Mouse (Mus musculus): ENCODE data around the gene Mogs. TPM values are rescaled to one million over a fixed set of nuclear protein-coding genes. Genes with fewer than 3 reads are reported as not detected.
A peak's percentile ranks its signal among the peaks of the same experiment; 100 is the strongest.

Mogs gene
- total and polyA plus RNA-seq, 3 experiments, result 150 to 209 TPM; not detected in 1

DNA sequence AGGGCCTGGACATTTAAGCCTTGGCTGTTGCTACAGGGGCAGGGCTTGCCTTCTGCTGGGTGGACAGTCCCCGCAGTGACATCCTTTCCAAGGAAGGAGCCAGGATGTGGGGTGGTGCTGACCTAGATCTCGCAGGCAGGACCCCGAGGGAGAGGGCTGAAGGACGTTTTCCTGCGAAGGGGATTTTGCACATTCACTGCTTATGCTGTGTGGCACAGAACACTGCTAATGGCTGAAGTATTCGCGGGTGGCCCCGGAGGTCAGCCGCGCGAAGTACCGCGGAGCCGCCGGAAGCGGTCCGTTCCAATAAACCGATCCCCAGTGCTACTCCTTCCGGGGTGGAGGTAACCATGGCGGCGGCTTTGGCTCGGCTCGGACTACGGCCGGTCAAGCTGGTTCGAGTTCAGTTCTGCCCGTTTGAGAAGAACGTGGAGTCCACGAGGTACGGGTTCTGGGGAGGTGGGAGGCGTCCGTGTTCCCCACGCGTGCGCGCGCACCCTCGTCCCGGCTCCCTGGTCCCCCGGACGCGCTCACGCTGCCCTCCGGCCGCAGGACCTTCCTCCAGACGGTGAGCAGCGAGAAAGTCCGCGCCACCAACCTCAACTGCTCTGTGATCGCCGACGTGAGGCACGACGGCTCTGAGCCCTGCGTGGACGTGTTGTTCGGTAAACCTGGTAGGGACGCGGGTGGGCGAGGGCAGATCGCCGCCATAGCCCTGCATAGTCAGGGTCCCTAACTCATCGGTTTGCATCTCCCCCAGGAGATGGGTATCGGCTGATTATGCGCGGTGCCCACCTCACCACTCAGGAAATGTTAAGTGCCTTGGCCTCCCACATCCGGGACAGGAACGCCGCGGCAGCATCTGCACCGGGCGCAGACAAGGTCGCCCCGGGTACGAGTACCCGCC lies 6.3 kb upstream of the Mogs start, which contains the start of gene Mrpl53:
Gene Mrpl53 (plus strand): TSS at position 279 of the 907 bp plus-strand sequence.
- Histone ChIP-seq H3K4me1 (ENCODE audit: control insufficient read depth in 1 of 2, insufficient read depth in 2 of 2, low read length in 2 of 2) (no peaks in the 10 kb centered on the region; a peak in 1 of 4 replicates), H3K36me3 (ENCODE audit: control insufficient read depth in 1 of 2, insufficient read depth in 2 of 2, low read length in 2 of 2) (peaks cover 0 to 9% of the 10 kb centered on the region in 2 experiments; a peak in 3 of 4 replicates), H3K27ac (ENCODE audit: control insufficient read depth, low read depth, low read length) (peak within 1 kb of the TSS; percentile 75)
- TF ChIP-seq HCFC1 (IDR thresholded peaks at IDR 0.05; ENCODE audit: low read depth, low read length) (peak; percentile 95), TBP (IDR thresholded peaks at IDR 0.05; ENCODE audit: low read depth, low read length) (peak; percentile 67), CHD2 (IDR thresholded peaks at IDR 0.05; ENCODE audit: low read length) (no peak; the same call in none of the 2 replicates), NRF1 (IDR thresholded peaks at IDR 0.05; ENCODE audit: insufficient read depth, low read depth, low read length, poor library complexity, severe bottlenecking) (no peak), BHLHE40 (IDR thresholded peaks at IDR 0.05; ENCODE audit: borderline replicate concordance, low read depth, low read length) (no peak), JUND (IDR thresholded peaks at IDR 0.05; ENCODE audit: low read depth, low read length) (no peak), MEF2A (IDR thresholded peaks at IDR 0.05; ENCODE audit: extremely low read depth, insufficient replicate concordance, low read depth, low read length, poor library complexity, severe bottlenecking) (no peak), CHD1 (IDR thresholded peaks at IDR 0.05; ENCODE audit: low read depth, low read length) (no peak), MYB (IDR thresholded peaks at IDR 0.05; ENCODE audit: low read depth, low read length) (no peak), POLR2AphosphoS2 (IDR thresholded peaks at IDR 0.05; ENCODE audit: low read length) (peak; percentile 90), POLR2AphosphoS5 (IDR thresholded peaks at IDR 0.05; ENCODE audit: borderline replicate concordance, low read depth, low read length) (peak; percentile 84; the same call in 1 of the 2 replicates), ELF1 (IDR thresholded peaks at IDR 0.05; ENCODE audit: low read depth, low read length) (peak; percentile 55; the same call in 1 of the 2 replicates), TCF12 (IDR thresholded peaks at IDR 0.05; ENCODE audit: low read depth, low read length) (peak; percentile 53), MAFK (IDR thresholded peaks at IDR 0.05; ENCODE audit: borderline replicate concordance, low read depth, low read length) (no peak), GABPA (IDR thresholded peaks at IDR 0.05; ENCODE audit: low read depth, low read length) (no peak), MYC (IDR thresholded peaks at IDR 0.05; ENCODE audit: low read depth, low read length) (0 out of 2 replicates have a peak, but pooled peaks have one; percentile 41), EP300 (IDR thresholded peaks at IDR 0.05; ENCODE audit: low read depth in 1 of 2, low read length in 2 of 2) (no peak), MAX (IDR thresholded peaks at IDR 0.05; ENCODE audit: low read length) (0 out of 2 replicates have a peak, but pooled peaks have one; percentile 39), ZC3H11A (IDR thresholded peaks at IDR 0.05; ENCODE audit: low read depth, low read length) (no peak), USF2 (IDR thresholded peaks at IDR 0.05; ENCODE audit: borderline replicate concordance in 1 of 2, insufficient read depth in 1 of 2, low read depth in 1 of 2, low read length in 2 of 2) (no peak), CTCF (IDR thresholded peaks at IDR 0.05 in 2 of 3, conservative IDR thresholded peaks at IDR 0.05 in 1 of 3; ENCODE audit: control insufficient read depth in 1 of 3, insufficient read depth in 1 of 3, low read depth in 2 of 3, low read length in 3 of 3, poor library complexity in 1 of 3, severe bottlenecking in 1 of 3) (0 out of 6 replicates have a peak, but pooled peaks of 1 of the 3 experiments have one; percentile 0), NELFE (IDR thresholded peaks at IDR 0.05; ENCODE audit: low read depth, low read length) (peak; percentile 87), USF1 (IDR thresholded peaks at IDR 0.05; ENCODE audit: low read depth, low read length) (no peak), RAD21 (IDR thresholded peaks at IDR 0.05; ENCODE audit: low read depth, low read length) (no peak), POLR2A (IDR thresholded peaks at IDR 0.05; ENCODE audit: control insufficient read depth in 1 of 2, insufficient read depth in 1 of 2, low read depth in 1 of 2, low read length in 2 of 2, poor library complexity in 1 of 2) (peak; percentile 67 to 94; a peak in 3 of 4 replicates), UBTF (IDR thresholded peaks at IDR 0.05; ENCODE audit: borderline replicate concordance, insufficient read depth, low read depth, low read length) (0 out of 2 replicates have a peak, but pooled peaks have one; percentile 86), RCOR1 (IDR thresholded peaks at IDR 0.05; ENCODE audit: low read depth, low read length) (no peak), ETS1 (IDR thresholded peaks at IDR 0.05; ENCODE audit: low read depth, low read length) (no peak), GATA1 (IDR thresholded peaks at IDR 0.05; ENCODE audit: low read depth, low read length) (no peak), ZKSCAN1 (IDR thresholded peaks at IDR 0.05; ENCODE audit: low read depth, low read length) (peak; percentile 9), KAT2A (conservative IDR thresholded peaks at IDR 0.05; ENCODE audit: low read depth, low read length) (no peak; the same call in 1 of the 2 replicates), MXI1 (IDR thresholded peaks at IDR 0.05; ENCODE audit: low read depth, low read length) (no peak; the same call in 1 of the 2 replicates), SIN3A (IDR thresholded peaks at IDR 0.05; ENCODE audit: low read length) (0 out of 2 replicates have a peak, but pooled peaks have one; percentile 64), E2F4 (IDR thresholded peaks at IDR 0.05; ENCODE audit: borderline replicate concordance, low read depth, low read length) (no peak)

More for the DNA sequence above, 6.3 kb upstream of the Mogs start, which contains the start of gene Mrpl53:
- peak within 1 kb of the TSS; percentile 86 for H3K9ac ChIP-seq (ENCODE audit: control insufficient read depth, low read depth, low read length, poor library complexity, severe bottlenecking)
- H3K79me2 ChIP-seq (ENCODE audit: control insufficient read depth, insufficient read depth, low read length, poor library complexity), result peaks cover 12% of the 10 kb centered on the region
- peak within 1 kb of the TSS; percentile 79 to 93 for H3K4me3 ChIP-seq (ENCODE audit: control insufficient read depth in 1 of 2, insufficient read depth in 1 of 2, low read depth in 2 of 2, low read length in 2 of 2)
- no peaks in the 10 kb centered on the region for H3K9me3 ChIP-seq (replicated peaks; ENCODE audit: insufficient read depth, low read length)
- no peaks in the 10 kb centered on the region for H3K27me3 ChIP-seq (ENCODE audit: control insufficient read depth in 1 of 2, insufficient read depth in 2 of 2, low read length in 2 of 2)
- peak; percentile 84 for DNase-seq (ENCODE audit: low read depth, low spot score)

Data from MEL (cell line).